Mouse (Mus musculus) megakaryocyte-erythroid progenitor cell, adult 5-6 weeks (primary cell): ENCODE data around the gene Evpl. TPM values are rescaled to one million over a fixed set of nuclear protein-coding genes. Genes with fewer than 3 reads are reported as not detected.

Experiments used
- ATAC-seq: replicated peaks from 2 replicates; pipeline ENCODE4 v1.8.0; 2016; ENCODE audit warnings: mild to moderate bottlenecking, inconsistent platforms; ENCODE audit not compliant: severe bottlenecking, poor library complexity, low FRiP score, low TSS enrichment
- total RNA-seq, 2 experiments: library from RNA; stranded (forward) in 1 of 2; stranded (reverse) in 1 of 2; fragments of 200-1000, 215-1000 nt in 1 of 2; fragments of >200 nt in 1 of 2; fragmentation: Nextera tagmentation in 1 of 2; gene quantifications; 2 replicates each; pipeline ENCODE4 v1.2.3; 2014 to 2017

Evpl gene
- total RNA-seq, 2 experiments from 2014 or later, result 0.80 TPM; not detected in 1

GRCm38 (mm10) chr11:116218737-116219400 is 19.0 kb downstream of the Evpl start:
- ATAC-seq, result no peak

DNA sequence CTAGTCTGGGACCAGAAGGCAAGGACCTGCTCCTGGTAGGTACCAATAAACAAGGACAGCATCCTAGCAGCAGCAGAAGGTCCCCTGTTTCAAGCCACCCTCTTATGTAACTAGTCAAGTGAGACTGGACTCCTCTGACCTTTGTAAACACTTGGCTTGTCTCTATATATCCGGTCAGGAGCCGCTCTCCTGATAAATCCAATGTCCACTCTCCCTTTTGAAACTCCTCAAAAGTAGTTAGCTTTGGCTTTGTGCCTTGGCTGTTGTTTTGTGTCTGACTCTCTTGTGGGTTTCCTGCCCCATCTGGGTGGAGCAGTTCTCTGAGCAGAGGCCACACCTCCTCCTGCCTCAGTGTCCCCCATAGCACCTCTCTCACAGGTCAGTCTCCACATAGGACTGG is 19.6 kb downstream of the Evpl start:
- no peak for ATAC-seq

GRCm38 (mm10) chr11:116216549-116216948 is 21.3 kb downstream of the Evpl start:
- ATAC-seq, result no peak

- no peak for ATAC-seq
Measured at GRCm38 (mm10) chr11:116215991-116216390, 21.9 kb downstream of the Evpl start.

- peak; percentile 32; the same call in 1 of the 2 replicates for ATAC-seq
Measured at GRCm38 (mm10) chr11:116215181-116215580, 22.7 kb downstream of the Evpl start.

DNA sequence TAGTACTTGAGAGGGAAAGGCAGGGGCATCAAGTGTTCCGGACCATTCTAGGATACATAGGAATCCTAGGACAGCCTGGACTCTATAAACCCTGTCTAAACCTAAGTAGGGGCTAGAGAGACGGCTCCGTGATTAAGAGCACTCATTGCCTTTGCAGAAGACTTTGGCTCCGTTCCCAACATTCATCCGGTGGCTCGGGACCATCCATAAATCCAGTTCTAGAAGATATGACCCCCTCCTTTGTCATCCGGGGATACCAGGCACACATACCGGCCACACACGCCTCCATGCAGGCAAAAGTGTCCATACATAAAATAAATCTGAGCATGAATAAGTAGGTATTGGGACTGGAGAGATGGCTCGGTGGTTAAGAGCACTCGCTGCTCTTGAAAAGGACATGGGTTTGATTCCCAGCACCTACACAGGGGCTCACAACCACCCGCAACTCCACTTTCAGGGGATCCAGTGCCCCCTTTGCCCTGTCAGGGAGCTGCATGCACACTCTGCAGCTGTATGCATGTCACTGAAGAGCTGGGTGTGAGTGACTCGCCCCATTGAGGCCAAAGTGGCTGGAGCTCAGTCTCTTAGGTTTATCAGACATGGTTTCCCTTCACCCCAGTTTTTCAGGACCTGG is 23.9 kb downstream of the Evpl start:
- ATAC-seq, result no peak

- no peak for ATAC-seq
Measured at GRCm38 (mm10) chr11:116212847-116213246, 25.0 kb downstream of the Evpl start.

DNA sequence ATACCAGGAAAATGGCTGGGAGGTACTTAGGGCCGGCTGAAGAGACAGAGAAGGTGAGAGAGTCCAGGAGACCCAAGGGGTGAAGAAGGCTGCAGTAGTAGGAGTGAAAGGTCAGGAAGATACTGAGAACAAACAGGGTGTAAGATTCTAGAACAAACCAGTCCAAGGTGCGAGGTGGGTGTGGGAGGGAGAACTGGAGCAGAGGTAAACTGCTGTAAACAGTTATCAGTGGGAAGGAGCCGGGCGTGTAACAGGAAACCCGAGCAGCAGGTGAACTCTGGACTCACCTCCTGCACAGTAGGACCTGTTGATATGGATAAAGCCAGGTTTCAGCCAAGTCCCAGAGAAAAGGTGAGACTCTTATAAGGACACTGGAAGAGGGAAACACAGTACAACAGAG is 27.2 kb downstream of the Evpl start:
- no peak for ATAC-seq

- no peak for ATAC-seq
Measured at GRCm38 (mm10) chr11:116209257-116209656, 28.6 kb downstream of the Evpl start.

GRCm38 (mm10) chr11:116208660-116209059 is 29.2 kb downstream of the Evpl start:
- no peak for ATAC-seq

- no peak for ATAC-seq
Measured at GRCm38 (mm10) chr11:116206678-116207077, 31.2 kb downstream of the Evpl start.

DNA sequence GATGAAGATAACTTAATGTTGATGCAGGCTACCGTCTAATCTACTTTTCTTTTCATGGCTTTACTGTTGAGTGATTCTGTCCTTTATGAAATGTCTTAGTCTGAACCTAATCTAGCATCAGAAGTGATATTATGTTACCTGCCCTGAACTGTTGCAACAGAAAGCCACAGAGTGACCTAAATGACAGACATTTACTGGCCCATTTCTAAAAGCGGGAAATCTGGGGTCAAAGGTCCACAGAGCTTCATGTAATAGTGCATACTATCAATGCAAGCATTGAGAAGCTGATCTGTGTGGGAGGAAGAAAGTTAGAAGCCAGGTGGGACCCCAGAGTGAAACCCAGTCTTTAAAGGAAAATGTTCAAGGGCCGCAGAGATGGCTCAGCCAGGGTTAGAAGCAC is 34.7 kb downstream of the Evpl start:
- ATAC-seq, result no peak

DNA sequence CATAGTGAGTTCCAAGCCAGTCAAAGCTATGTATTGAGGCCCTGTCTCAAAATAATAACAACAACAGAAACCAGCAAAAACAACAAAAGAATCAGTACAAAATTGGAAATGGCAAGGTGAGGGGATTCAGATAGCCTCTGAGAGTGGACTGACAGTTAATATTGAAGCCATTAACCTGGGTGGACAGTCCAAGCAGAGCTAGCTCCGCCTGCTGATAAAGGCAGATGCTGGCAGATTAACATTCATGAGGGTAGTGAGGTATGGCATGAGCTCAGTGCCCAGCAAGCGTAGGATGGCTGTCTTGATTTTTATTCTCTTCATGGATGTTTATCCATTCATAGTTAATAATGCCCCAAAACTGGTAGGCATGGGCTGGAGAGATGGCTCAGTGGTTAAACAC is 36.7 kb downstream of the Evpl start:
- no peak for ATAC-seq

- ATAC-seq, result peak; percentile 87
Measured at GRCm38 (mm10) chr11:116198639-116199531, 39.0 kb downstream of the Evpl start, which contains the start of the genes Ten1 and Acox1. Gene Ten1 (plus strand): TSS chr11:116198855. Gene Acox1 (minus strand): TSS chr11:116199045.

- ATAC-seq, result no peak
Measured at GRCm38 (mm10) chr11:116198132-116198531, 39.7 kb downstream of the Evpl start.

- ATAC-seq, result no peak
Measured at GRCm38 (mm10) chr11:116197584-116197906, 40.3 kb downstream of the Evpl start.

DNA sequence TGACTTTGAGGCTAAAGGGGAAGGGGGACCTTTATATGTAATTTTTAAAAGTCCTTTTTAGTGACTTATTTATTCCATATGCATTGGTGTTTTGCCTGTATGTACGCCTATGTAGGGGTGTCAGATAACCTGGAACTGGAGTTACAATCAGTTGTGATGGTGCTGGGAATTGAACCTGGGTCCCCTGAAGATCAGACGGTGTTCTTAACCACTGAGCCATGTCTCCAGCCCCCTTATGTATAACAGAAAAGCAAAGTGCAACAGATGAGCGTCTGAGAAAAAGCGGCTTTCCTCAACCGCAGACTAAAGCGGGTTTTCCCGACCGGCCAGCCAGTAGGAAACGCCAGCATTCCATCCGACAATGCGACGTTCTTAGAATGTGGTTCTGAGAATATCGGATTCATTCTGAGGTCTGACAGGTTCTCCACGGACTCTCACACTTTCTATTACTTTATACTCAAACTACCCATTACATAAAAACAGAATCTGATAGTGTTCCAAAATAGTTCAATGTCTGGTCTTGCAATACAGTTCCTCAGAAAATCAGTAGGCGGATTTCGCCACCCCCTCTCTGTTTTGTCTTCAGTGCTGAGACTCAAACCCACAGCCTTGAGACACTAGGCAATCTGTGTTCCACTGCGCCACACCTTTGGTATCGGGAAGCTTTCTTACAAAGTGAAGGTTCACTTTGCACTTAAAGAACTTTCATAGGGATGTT is 40.9 kb downstream of the Evpl start:
- no peak for ATAC-seq

DNA sequence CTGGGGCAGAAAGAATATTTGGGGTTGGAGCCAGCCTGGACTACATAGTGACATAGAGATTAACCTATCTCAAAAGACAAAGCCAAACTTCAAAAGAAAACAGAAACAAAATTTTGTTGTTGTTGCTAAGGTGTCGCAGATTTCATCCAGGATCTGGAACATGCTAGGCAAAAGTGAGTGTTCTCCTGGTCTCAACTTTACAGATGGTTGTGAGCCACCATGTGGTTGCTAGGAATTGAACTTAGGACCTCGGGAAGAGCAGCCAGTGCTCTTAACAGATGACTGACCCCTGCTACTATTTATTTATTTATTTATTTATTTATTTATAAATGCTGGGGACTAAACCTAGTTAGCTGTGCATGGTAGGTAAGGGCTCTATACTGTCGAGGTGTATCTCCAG is 41.5 kb downstream of the Evpl start:
- ATAC-seq, result no peak

- peak; percentile 28; the same call in 1 of the 2 replicates for ATAC-seq
Measured at GRCm38 (mm10) chr11:116195252-116195651, 42.6 kb downstream of the Evpl start.

GRCm38 (mm10) chr11:116194619-116195018 is 43.3 kb downstream of the Evpl start:
- no peak for ATAC-seq
